Mouse (Mus musculus): ENCODE measurements around the gene Csnk2b. TPM values are rescaled to one million over a fixed set of nuclear protein-coding genes. Genes with fewer than 3 reads are reported as not detected.
A peak's percentile ranks its signal among the peaks of the same experiment; 100 is the strongest.

Gene Csnk2b
- total RNA-seq, 2 experiments from 2014 or later: 375 to 443 TPM

DNA sequence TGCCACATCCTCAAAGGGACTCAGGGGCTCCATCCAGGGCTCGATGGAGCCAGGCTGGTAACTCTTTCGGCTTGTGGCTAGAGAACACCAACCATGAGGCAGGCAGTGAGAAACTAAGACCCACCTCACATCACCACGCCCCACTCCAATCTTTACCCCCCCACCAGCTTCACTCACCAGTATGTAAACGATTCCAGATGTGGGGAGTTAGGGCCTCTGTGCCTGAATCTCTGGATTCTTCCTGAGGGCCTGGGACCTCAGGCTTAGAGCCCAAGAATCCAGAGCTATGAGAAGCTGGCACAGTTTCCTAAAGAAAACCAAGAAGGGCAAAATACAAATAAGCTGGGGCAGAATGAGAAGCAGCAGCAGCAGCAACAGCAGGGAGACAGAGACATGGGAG is 32.1 kb upstream of the Csnk2b start:
- ATAC-seq (replicated peaks; ENCODE audit: poor library complexity): no peak

DNA sequence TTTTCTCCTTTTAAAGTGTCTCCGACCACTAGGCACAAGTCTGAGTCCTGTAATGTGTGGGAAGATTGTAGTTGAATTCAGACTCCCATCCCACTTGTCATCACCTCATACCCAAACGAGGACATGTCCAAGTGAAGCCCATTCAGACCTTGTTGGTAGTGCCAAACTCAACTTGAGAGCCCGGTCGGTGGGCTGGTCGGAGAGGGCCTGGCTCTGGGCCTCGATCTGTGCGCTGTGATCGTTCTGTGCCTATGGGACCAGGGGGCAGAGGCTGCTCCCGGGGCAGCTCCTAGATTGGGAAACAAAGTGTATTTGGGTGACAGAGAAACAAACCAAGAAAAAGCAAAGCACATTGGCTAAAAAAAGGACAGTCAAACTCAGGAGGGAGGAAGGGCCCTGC is 31.2 kb upstream of the Csnk2b start:
- ATAC-seq (replicated peaks; ENCODE audit: poor library complexity): no peak

DNA sequence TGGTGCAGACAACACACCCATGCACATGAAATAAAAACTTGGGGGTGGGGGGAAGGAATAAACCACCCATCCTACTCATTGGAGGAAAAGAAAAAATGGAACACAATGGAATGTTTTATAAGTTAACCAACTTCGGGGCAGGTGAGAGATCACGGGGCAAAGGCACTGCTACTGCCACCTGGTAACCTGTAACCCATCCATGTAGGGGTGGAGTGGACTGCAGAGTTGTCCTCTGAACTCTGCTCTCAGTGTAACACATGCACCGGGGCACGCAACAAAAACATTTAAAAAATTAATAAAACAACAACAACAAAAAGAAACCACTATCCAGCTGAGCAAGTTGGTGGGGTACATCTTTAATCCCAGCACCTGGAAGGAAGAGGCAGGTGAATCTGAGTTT is 30.3 kb upstream of the Csnk2b start:
- no peak for ATAC-seq (replicated peaks; ENCODE audit: poor library complexity)

DNA sequence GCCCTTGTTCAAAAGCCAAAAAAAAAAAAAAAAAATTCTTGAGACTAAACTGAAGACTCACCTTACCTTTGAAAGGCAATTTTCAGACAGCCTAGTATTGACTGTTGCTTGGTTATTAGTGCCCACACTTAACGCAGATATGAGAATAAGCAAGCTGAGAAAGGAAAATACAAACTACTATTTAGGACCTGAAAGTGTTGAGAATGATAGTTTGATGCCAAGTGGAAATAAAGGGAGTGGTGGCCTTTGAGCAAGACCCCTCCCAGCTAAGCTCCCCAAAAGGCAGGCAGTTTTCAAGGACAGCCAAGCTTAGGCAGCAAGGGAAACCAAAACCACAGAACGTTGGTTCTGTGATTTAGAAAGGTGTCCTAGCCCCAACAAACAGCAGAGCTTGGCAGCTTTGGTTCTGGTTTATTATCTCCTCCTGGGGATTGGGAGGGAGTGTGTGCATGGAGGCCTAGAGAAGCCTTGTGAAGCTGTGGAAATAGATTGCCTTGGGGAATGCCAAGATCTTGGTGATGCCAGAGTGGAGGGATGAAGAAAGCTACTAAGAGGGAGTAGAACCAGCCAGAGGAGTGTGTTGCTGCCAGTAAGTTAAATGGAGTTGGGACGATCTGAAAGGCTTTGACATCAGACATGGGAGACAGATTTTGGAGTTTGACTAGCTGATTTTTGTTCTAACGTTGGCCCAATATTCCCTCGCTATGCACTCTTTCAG is 26.2 kb upstream of the Csnk2b start:
- ATAC-seq (replicated peaks; ENCODE audit: poor library complexity): no peak

DNA sequence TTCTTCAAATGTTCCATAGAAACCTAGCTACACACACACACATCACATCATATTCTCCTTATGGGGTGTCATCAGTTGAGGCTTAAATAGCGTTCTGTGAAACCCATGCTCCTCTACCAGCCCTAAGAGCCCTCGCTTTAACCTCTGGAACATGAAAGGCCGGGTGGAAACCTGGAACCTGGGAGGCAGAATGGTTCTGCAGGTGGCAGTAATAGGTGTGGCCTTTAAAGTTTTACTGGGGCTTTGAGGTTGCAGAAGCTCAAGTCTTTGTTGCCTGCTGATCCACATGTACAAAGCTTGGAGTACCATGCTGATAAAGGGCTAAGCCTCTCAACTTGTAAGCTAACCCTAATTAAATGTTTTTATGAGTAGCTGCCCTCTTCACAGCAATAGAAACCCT is 25.5 kb upstream of the Csnk2b start:
- no peak for ATAC-seq (replicated peaks; ENCODE audit: poor library complexity)

DNA sequence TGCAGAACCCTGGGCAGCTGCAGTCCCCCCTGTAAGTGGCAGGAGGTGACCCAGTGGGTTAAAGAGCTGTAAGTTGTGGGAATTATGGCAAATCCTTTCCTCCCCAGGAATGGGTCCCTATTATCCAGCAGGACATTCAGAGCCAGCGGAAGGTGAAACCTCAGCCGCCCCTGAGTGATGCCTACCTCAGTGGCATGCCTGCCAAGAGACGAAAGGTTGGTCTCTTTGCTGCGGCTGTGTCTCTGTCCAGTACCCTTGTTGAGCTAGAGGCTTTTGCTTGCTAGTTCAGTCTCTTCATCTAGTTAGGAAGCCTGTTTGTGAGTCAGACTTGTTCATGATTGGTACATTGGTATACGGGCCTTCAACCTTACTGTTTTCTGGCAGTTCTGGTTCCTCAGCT is 24.3 kb upstream of the Csnk2b start:
- no peak for ATAC-seq (replicated peaks; ENCODE audit: poor library complexity)

DNA sequence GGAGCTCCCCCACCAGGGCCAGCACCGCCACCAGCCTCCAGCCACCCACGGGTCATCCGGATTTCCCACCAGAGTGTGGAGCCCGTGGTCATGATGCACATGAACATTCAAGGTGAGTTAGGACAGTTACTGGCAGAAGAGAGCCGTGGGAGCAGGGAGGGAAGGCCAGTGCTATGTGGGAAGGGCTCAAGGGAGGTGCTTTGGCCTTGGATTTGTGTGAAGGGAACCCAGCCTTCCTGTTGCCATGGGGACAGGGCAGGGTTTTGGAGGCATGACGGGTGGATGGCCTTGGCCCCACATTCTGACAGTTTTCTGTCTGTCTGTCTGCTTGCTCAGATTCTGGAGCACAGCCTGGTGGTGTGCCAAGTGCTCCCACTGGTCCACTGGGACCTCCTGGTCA is 20.1 kb upstream of the Csnk2b start:
- no peak for ATAC-seq (replicated peaks; ENCODE audit: poor library complexity)

DNA sequence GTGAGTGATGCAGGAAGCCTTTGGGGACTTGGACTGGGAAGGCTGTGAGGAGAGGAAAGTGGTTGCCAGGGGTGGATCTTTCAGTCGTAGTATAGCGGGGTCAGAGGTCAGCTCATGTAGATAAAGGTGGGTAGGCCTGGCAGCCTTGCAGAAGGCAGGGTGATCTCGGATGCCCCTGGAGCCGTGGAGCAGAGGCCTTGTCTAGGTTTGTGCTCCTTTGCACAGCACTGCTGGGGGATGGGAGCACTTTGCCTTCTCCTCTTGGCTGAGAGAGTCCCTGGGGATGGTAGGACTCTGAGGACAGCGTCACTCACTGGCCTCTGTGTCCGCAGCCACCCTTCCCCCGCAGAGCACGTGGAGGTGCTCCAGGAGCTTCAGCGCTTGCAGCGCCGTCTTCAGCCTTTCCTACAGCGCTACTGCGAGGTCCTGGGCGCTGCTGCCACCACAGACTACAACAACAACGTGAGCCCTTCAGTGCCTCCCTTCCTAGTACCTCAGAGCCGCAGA is 18.7 kb upstream of the Csnk2b start:
- no peak for ATAC-seq (replicated peaks; ENCODE audit: poor library complexity)

DNA sequence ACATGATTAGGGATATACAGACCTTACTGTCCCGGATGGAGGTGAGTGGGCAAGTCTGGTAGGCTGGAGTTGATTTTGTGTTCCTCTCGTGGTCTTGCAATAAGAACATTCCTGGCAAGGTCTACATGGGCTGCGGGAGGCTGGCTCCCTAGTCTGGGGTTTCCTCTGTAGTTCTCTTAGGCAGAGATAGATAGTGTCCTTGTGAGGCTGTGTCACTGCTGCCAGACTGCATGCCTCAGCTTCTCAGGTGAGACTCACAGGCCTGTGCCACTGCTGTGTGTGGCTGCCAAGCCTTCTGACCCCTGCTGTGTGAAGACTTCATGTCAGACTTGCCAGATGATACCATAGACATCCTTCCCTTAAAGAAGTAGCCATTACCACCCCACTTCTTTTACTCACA is 17.4 kb upstream of the Csnk2b start:
- ATAC-seq (replicated peaks; ENCODE audit: poor library complexity): no peak

DNA sequence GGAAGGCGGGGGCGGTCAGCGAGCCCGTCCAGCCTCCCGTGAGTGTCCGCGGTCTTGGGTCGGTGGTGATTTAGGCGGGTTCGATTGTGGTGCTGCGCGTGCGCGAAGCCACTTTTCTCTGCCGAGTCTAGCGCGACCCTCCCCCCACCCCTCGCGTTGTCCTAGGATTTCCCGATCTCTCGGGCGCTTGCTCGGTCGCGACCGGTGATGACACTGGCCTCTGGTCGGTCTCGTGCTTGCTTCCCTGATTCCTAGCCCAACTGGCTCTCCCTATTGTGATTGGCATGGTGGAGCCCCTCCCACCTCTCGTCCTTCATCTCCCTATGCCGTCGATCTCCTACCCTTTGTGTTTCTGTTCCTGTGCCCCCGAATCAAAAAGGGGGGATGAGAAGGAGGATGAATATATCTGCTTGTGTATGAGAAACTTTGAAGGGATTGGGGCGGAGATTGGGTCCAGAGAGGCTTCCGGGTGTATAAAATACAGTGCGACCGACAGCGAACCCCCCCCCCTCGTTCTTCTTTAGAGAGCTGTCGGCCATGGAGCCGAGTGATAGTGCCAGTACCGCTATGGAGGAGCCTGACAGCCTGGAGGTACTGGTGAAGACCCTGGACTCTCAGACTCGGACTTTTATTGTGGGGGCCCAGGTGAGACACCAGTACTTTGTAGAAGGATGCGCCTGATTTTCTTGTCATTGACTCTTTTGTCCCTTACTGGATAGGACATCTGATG is 13.9 kb upstream of the Csnk2b start:
- ATAC-seq (replicated peaks; ENCODE audit: poor library complexity): peak; percentile 64

DNA sequence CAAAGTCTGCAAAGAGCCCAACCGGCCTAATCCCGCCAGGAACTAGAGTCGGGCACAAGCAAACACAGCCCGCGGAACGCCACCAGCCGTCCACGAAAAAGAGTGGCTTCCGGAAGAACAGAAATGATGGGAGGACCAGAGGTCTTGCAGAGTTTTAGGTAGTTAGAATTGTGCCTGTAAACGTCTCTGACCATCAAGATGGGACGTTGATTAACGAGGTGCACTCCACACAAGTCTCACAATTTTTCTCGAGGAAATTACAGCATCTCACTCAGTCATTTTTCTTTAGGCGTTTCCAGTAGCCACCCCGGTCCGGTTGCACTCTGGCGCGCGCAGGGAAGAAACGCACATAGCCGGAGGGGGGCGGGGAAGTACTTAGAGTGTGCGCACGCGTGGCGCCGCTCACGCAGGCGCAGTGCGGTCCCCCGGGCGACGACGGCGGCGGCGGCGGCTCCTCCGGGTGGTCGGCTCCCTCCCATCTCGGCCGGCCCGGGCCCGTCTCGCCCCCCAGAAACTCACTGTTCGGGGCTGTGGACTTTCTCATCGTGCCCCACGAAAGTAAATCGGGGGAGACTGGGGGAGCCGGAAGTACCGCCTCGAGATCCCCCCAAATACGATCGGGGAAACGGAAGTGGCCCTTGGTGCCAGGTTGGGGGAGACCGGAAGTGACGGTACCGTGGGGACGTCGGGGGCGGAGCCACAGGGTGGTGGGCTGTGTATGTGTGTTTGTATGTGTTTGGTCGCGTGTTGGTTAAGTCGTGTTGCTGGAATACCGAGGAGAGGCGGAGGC is 13.1 kb upstream of the Csnk2b start, which contains the start of gene Bag6:
TSS of gene Bag6 (plus strand) at position 378 of the 790 bp plus-strand sequence.
- ATAC-seq (replicated peaks; ENCODE audit: poor library complexity): peak; percentile 85

DNA sequence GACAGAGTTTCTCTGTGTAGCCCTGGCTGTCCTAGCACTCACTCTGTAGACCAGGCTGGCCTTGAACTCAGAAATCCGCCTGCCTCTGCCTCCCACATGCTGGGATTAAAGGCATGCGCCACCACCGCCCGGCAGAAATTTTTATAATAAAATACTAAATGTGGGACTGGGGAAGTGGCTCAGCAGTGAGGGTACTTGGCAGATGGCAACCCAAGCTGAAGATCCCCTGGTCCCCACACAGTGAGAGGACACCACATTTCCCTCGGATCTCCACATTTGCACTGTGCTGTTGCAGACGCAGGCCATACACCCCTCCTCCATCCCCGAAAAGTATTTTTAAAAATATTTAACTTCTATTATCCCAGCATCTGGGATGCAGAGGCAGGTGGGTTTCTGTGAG is 11.7 kb upstream of the Csnk2b start:
- ATAC-seq (replicated peaks; ENCODE audit: poor library complexity): no peak

DNA sequence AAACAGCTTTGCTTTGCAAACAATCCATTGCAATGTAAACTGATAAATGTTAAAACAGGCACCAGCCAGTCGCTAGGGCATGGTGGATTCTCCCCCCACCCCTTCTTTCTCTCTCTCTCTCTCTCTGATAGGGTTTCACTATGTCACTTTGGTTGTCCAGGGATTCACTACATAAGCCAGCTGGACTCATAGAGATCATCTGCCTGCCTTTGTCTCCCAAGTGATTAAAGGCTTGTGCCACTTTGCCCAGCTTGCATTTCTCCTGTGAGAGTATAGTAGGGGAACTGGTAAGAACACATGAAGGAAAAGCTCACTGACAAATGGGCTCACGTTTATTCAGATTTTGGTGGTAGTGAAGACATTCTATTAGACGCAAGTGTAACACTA is 10.3 kb upstream of the Csnk2b start:
- no peak for ATAC-seq (replicated peaks; ENCODE audit: poor library complexity)

DNA sequence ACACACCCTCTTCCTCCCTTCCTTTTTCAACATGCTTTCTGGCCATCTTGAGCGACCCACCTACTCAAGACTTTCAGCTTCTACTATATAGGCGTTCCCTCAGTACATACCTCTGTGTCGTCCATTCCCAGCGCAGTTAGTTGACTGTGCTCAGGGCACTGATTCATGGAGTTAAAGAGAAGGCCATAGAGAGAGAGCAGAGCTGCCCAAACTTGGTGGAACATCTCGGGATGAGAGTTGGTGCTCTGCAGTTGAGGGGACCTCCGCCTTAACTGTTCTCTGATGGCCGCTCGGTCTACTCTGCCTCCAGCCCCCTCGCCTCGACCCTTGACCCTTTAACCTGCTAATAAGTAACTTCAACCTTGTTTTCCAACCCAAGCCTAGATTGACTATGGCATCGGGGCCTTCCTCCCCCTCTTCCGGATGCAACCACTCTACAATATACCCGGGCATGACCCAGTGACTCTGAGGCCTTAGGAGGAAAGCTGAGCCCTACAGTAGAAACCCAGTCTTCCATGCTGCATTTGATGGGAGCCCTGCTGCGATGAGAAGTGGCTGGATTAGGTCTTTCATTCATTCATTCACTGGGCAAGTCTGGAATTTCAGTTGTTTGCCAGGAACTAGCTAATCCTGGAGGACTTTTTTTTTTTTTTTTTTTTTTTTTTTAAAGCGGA is 9.8 kb upstream of the Csnk2b start, which contains the start of gene Apom:
TSS of gene Apom (minus strand) at position 551 of the 674 bp plus-strand sequence.
- ATAC-seq (replicated peaks; ENCODE audit: poor library complexity): no peak

DNA sequence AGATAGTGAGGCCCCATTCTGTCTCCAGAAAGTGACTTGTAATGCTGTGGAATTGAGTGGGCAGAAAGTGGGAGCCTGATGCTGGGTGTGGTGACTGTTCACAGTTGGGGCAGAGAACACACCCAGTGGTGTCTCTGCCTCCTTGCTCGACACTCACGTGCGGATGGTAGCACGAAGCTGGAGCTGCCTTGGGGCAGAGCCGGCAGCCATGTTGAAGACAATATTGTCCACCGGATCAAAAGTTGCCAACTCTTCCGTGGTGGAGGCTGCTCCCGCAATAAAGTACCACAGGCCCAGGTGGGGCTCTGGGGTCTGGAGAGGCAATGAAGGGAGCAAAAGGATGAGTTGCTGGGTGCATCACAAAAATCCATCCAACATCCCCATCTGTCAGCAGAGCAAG is 9.2 kb upstream of the Csnk2b start:
- no peak for ATAC-seq (replicated peaks; ENCODE audit: poor library complexity)

DNA sequence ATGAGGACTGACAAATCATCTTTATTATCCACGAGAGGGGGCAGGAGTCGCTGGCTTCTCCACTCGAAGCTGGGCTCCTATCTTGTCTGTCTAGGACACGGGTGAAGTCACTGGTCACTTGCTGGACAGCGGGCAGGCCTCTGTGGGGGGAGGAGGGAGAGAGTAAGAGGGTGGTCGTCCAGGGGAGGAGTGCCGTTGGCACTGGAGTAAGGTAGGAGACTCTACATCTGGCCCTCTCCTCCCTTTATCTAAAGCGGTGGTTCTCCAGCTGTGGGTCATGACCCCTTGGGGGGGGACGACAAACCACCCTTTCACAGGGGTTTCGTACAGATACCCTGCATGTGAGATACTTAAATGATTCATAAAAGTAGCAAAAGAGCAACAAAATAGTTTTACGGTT is 7.1 kb upstream of the Csnk2b start:
- ATAC-seq (replicated peaks; ENCODE audit: poor library complexity): no peak

DNA sequence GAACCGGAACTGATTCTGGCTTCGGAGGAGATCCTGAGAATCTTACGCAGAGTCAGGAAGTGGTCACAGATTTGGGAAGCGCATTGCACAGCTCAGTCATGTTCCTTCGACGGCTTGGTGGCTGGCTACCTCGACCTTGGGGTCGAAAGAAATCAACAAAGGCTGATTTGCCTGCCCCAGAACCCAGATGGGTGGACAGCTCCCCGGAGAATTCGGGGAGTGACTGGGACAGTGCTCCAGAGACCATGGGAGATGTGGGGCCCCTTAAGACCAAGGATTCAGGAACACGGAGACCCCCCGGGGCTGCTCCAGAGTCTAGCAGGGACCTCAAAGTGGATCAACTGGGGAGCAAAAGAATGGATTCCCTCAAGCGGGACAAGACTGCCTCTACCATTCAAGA is 5.2 kb upstream of the Csnk2b start:
- ATAC-seq (replicated peaks; ENCODE audit: poor library complexity): no peak; the same call in 1 of the 2 replicates

DNA sequence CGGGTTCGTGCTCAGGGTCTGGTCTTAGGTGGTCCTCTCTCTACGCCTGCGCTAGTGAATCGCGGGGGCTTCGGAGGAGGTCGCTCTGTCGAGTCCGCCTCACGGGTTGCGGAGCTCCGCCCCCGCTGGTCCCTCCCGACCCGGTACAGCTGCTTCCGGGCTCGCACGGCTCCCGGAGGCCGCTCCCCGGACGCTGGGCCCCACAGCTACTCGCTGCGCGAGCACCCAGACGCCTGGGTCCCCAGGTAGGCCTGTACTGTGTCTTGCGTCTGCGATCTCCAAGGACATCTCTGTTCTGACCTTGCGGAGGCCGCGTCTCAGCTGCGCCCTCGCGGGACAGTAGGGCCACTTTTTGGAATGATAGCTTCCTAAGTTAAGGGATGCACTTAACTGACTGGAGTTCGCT is 4.4 kb upstream of the Csnk2b start, which contains the start of gene D17H6S53E:
TSS of gene D17H6S53E (plus strand) at position 168 of the 406 bp plus-strand sequence.
- ATAC-seq (replicated peaks; ENCODE audit: poor library complexity): peak; percentile 65

DNA sequence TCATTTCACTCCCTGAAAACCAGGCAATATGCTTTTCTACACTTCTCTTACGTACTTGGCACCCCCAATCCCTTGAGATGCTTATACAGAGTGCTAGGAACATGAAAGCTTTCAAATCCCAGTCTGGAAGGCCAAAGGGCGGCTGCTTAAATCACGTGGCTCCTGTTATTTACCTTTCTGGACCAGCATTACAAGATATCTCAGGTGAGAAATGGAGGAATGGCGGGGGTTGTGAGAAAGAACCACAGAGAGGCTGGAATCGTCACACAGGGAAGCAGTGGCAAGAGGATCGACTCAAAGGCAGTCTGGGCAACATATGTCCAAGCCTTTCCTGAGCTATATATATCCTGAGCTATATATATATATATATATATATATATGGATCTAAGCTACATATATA is 3.7 kb upstream of the Csnk2b start:
- ATAC-seq (replicated peaks; ENCODE audit: poor library complexity): no peak

DNA sequence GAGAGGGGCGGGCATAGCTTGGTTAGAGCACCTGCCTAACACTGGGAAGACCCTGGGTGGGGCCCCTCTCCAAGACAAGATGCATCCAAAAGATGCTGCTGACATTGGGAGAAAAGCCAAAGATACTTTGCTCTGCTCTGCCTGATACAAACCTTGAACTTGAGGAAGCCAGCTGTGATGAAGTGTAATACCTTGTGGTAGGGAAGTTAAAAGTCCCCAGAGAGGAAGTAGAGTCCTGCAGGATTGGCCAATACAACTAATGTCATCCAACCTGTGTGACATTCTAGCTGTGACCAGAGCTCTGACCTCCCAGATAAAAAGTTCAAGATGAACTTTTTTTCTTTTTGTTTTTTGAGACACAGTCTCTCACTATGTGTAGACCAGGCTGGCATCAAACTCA is 3.2 kb upstream of the Csnk2b start:
- ATAC-seq (replicated peaks; ENCODE audit: poor library complexity): no peak

All from megakaryocyte progenitor cell, adult 5-6 weeks (primary cell).